Mouse (Mus musculus) lung, embryonic 14.5 days (tissue): ENCODE data around the gene Ttll10. TPM values are rescaled to one million over a fixed set of nuclear protein-coding genes. Genes with fewer than 3 reads are reported as not detected.
A peak's percentile ranks its signal among the peaks of the same experiment; 100 is the strongest.

ENCODE experiments used
- ATAC-seq: fragments of 200-750 bp; cut with Nextera tagmentation; 2 replicates; pipeline ENCODE4 v1.8.0; 2017; ENCODE audit warnings: mild to moderate bottlenecking, moderate TSS enrichment, moderate library complexity; ENCODE audit not compliant: insufficient read depth
- DNase-seq: peaks from one replicate; pipeline ENCODE4 v3.0.0-alpha.2; 2015
- H3K27ac ChIP-seq: fragments of 300-500 bp; sonication (generic); 2 replicates; pipeline ENCODE4 v1.5.1; 2014; ENCODE audit warnings: low read depth, mild to moderate bottlenecking, moderate library complexity
- H3K27me3 ChIP-seq: fragments of 300-500 bp; sonication (generic); 2 replicates; pipeline ENCODE4 v1.6.1; 2014; ENCODE audit warnings: low read length, control low read depth; ENCODE audit not compliant: insufficient read depth
- H3K36me3 ChIP-seq: fragments of 300-500 bp; sonication (generic); 2 replicates; pipeline ENCODE4 v1.6.1; 2014; ENCODE audit warnings: control low read depth; ENCODE audit not compliant: insufficient read depth
- H3K4me1 ChIP-seq: fragments of 300-500 bp; sonication (generic); 2 replicates; pipeline ENCODE4 v1.6.1; 2014; ENCODE audit warnings: antibody characterized with exemption, control low read depth; ENCODE audit not compliant: insufficient read depth
- H3K4me2 ChIP-seq: fragments of 300-500 bp; sonication (generic); 2 replicates; pipeline ENCODE4 v1.6.1; 2014; ENCODE audit warnings: mild to moderate bottlenecking
- H3K4me3 ChIP-seq: fragments of 300-500 bp; sonication (generic); 2 replicates; pipeline ENCODE4 v1.5.1; 2014; ENCODE audit warnings: low read depth, low read length
- H3K9ac ChIP-seq: fragments of 300-500 bp; sonication (generic); 2 replicates; pipeline ENCODE4 v1.6.1; 2014
- H3K9me3 ChIP-seq: fragments of 300-500 bp; sonication (generic); 2 replicates; pipeline ENCODE4 v1.6.1; 2016; ENCODE audit warnings: low read depth, low read length, control low read depth
- CTCF ChIP-seq: IDR thresholded peaks from 2 replicates; pipeline ENCODE4 v1.5.1; 2016; ENCODE audit warnings: antibody characterized with exemption, low read depth
- WGBS: fragments of 180-500 bp; shearing (Covaris S2); extraction: QIAGEN DNeasy Blood & Tissue Kit; methylation state at CpG from one replicate; pipeline ENCODE4 v1.1.7; 2014; 5-methylcytosine and 5-hydroxymethylcytosine counted together
- polyA plus RNA-seq: library from polyadenylated mRNA; unstranded; fragments of >200 nt; fragmentation: Nextera tagmentation; extraction: Ambion mirVana; gene quantifications from 2 replicates; pipeline ENCODE4 v1.2.1, GENCODE M21; 2014

Gene Ttll10
- polyA plus RNA-seq, 1 experiment from 2014 or later, result 3.0 TPM

GRCm38 (mm10) chr4:156019771-156020170 lies 39.4 kb downstream of the Ttll10 start:
- H3K4me2 ChIP-seq, result no peak overlapping the region
- TF ChIP-seq CTCF, result no peak
- no peak overlapping the region for H3K4me3 ChIP-seq
- no peaks in the 10 kb centered on the region for H3K27me3 ChIP-seq
- no peak overlapping the region for H3K27ac ChIP-seq
- H3K9me3 ChIP-seq, result no peaks in the 10 kb centered on the region
- no peak overlapping the region for H3K9ac ChIP-seq
- ATAC-seq, result no peak
- 84% methylated on average over 12 of the region's 12 CpGs for WGBS
- no peaks in the 10 kb centered on the region for H3K4me1 ChIP-seq
- H3K36me3 ChIP-seq, result peaks cover 14% of the 10 kb centered on the region
- no peak for DNase-seq

GRCm38 (mm10) chr4:156014436-156014835 lies 44.8 kb downstream of the Ttll10 start:
- Histone ChIP-seq H3K9me3 (no peaks in the 10 kb centered on the region), H3K36me3 (peaks cover 55% of the 10 kb centered on the region), H3K4me1 (no peaks in the 10 kb centered on the region), H3K27me3 (no peaks in the 10 kb centered on the region), H3K27ac (no peak overlapping the region), H3K4me3 (no peak overlapping the region), H3K9ac (no peak overlapping the region), H3K4me2 (no peak overlapping the region)
- 83% methylated on average over 2 of the region's 2 CpGs for WGBS
- DNase-seq (no peak), ATAC-seq (no peak)
- no peak for TF ChIP-seq CTCF

- no peak for ATAC-seq
- 78% methylated on average over 8 of the region's 8 CpGs for WGBS
- no peak within 1 kb of the TSS for H3K4me2 ChIP-seq
- H3K27me3 ChIP-seq, result no peaks in the 10 kb centered on the region
- TF ChIP-seq CTCF, result no peak
- no peak for DNase-seq
- H3K27ac ChIP-seq, result no peak within 1 kb of the TSS
- H3K9ac ChIP-seq, result no peak within 1 kb of the TSS
- H3K9me3 ChIP-seq, result no peaks in the 10 kb centered on the region
- H3K36me3 ChIP-seq, result peaks cover 63% of the 10 kb centered on the region
- no peaks in the 10 kb centered on the region for H3K4me1 ChIP-seq
- H3K4me3 ChIP-seq, result no peak within 1 kb of the TSS
Observed at GRCm38 (mm10) chr4:156013637-156014036, 45.6 kb downstream of the Ttll10 start, which contains the start of gene Tnfrsf4. TSS of gene Tnfrsf4 (plus strand) at chr4:156013843.

DNA sequence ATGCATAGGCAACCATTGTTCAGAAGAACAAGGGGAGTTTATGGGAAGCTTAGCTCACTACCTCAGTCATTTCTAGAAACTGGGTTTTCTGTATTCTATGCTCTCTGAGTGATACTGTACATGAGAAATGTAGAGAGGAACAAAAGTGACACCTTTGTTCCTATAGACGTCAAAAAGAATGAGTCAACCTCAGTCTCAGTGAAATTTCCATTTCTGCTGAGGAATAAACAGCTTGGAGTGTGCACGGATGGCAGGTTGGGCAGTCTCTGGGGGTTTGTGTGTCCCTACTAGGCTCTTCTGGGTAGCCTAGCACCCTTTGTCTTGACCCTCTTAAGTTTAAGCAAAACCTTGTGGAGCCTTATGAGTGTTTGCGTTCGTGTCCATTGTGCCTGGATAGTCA lies 50.8 kb downstream of the Ttll10 start:
- DNase-seq, result no peak
- no peak for TF ChIP-seq CTCF
- H3K9ac ChIP-seq, result no peak overlapping the region
- no peaks in the 10 kb centered on the region for H3K9me3 ChIP-seq
- 87% methylated on average over 4 of the region's 4 CpGs for WGBS
- no peaks in the 10 kb centered on the region for H3K4me1 ChIP-seq
- no peak overlapping the region for H3K4me3 ChIP-seq
- no peak for ATAC-seq
- H3K27ac ChIP-seq, result no peak overlapping the region
- peaks cover 94% of the 10 kb centered on the region for H3K36me3 ChIP-seq
- H3K27me3 ChIP-seq, result no peaks in the 10 kb centered on the region
- H3K4me2 ChIP-seq, result no peak overlapping the region

- ATAC-seq, result no peak
- peaks cover 93% of the 10 kb centered on the region for H3K36me3 ChIP-seq
- H3K4me1 ChIP-seq, result no peaks in the 10 kb centered on the region
Observed at GRCm38 (mm10) chr4:156004109-156004508, 55.1 kb downstream of the Ttll10 start.

GRCm38 (mm10) chr4:155993606-155994005 lies 65.6 kb downstream of the Ttll10 start:
- Histone ChIP-seq H3K4me3 (peak overlapping the region; percentile 86), H3K9me3 (no peaks in the 10 kb centered on the region), H3K36me3 (peaks cover 40% of the 10 kb centered on the region), H3K4me2 (peak overlapping the region; percentile 69), H3K27ac (peak overlapping the region; percentile 92), H3K4me1 (peaks cover 13% of the 10 kb centered on the region), H3K9ac (peak overlapping the region; percentile 84), H3K27me3 (no peaks in the 10 kb centered on the region)
- ATAC-seq (no peak), DNase-seq (no peak)
- 4% methylated on average over 15 of the region's 15 CpGs for WGBS
- no peak for TF ChIP-seq CTCF

More at GRCm38 (mm10) chr4:156004109-156004508, 55.1 kb downstream of the Ttll10 start:
- DNase-seq, result no peak
- Histone ChIP-seq H3K4me3 (no peak overlapping the region), H3K4me2 (no peak overlapping the region), H3K27me3 (no peaks in the 10 kb centered on the region), H3K9ac (no peak overlapping the region), H3K9me3 (no peaks in the 10 kb centered on the region), H3K27ac (no peak overlapping the region)
- TF ChIP-seq CTCF, result no peak
- WGBS, result 89% methylated on average over 3 of the region's 3 CpGs

GRCm38 (mm10) chr4:155992906-155993547 lies 66.2 kb downstream of the Ttll10 start:
- under 1% methylated on average over 70 of the region's 70 CpGs for WGBS

More at GRCm38 (mm10) chr4:155992906-155993547, 66.2 kb downstream of the Ttll10 start:
- TF ChIP-seq CTCF, result peak; percentile 32; the same call in 1 of the 2 replicates
- H3K4me2 ChIP-seq, result peak overlapping the region; percentile 69
- peak overlapping the region; percentile 84 for H3K9ac ChIP-seq
- DNase-seq, result peak; percentile 98
- no peaks in the 10 kb centered on the region for H3K27me3 ChIP-seq
- peak; percentile 87 for ATAC-seq
- H3K9me3 ChIP-seq, result no peaks in the 10 kb centered on the region
- H3K4me3 ChIP-seq, result peak overlapping the region; percentile 86
- peaks cover 13% of the 10 kb centered on the region for H3K4me1 ChIP-seq
- H3K27ac ChIP-seq, result peak overlapping the region; percentile 92
- H3K36me3 ChIP-seq, result peaks cover 34% of the 10 kb centered on the region
